Mouse (Mus musculus): ENCODE data around the gene Pin4. TPM values are rescaled to one million over a fixed set of nuclear protein-coding genes. Genes with fewer than 3 reads are reported as not detected.
A peak's percentile ranks its signal among the peaks of the same experiment; 100 is the strongest.
"Not testable (repeated sequence)": the region's sequence is repeated elsewhere in the genome, so short reads cannot be mapped to it uniquely, and the experiment has no call there.

The Pin4 gene
- 10 to 100 TPM; 19.1 to 23.7 TPM for total RNA-seq (2021)

GRCm38 (mm10) chrX:102119042-102119864 lies at the start of gene Pin4:
Gene Pin4, plus strand, starts transcription at chrX:102119447.
- DNase-seq = peak; percentile 95
- intact Hi-C loops (cut with DNase I) = no loop called here

DNA sequence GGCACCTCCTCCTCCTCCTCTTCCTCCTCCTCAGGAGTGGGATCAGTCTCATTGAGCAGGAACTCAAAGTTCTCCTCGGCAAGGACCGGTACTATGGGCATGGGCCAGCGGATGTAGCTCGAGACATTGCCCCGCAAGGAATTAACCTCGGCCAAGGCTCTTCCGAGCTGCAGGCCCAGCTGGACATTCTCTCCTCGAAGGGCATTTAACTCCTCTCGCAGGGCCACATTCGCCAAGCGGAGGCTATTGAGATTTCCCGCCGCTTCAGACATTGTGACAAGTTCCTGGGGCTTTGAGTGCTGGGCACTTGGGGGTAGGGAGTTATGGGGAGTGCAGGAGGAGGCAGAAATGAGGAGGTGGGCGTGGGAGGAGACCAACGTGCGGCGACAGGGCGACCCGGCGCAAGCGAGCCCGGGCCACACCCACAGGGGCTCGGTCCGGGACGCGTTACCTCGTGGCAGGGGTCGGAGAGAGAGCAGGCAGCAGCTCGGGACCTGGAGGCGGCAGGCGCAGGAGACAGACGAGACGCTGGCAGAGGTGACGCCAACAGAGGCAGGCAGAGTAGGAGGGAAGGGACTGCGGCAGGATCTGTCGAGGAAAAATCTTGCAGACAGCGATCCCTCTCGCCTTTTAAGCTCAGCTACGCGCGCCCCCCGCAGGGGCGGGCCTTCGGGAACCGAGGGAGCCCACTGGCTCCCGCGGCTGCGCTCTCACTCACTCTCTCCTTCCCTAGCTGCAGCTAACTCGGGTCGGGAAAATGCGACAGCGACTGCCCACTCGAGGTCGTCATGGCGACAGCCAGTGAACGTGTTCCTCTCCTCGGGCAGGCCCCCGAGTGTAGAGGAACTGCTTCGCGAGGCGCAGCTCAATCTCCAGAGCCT lies 48.4 kb upstream of the Pin4 start, which contains the start of gene Rtl5:
Gene Rtl5 (minus strand): TSS at position 714 of the 881 bp plus-strand sequence.
- intact Hi-C loops (cut with DNase I) = no loop called here
- DNase-seq = peak; percentile 78

DNA sequence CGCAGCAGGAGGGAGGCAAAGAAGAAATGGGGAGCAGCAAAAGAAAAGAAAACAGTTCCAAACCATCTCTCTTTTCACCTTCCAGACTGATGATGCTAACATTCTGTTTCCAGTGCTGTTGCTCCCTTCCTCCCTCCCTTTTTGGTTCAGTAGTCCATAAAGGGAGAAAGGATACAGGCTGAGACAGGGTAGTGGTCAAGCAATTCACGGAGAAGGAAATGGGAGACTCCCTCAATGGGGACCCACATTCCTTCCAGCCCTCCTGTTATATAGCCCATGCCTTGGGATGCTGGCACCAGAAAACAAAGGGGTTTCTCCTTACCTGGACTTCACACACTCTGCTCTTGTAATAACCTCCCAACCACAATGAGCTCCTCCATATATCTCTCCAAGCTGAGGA lies 47.7 kb upstream of the Pin4 start:
- intact Hi-C loops (cut with DNase I) = no loop called here
- no peak for DNase-seq

GRCm38 (mm10) chrX:102073605-102074325 lies 45.5 kb upstream of the Pin4 start:
- DNase-seq = no peak
- intact Hi-C loops (cut with DNase I) = no loop called here

GRCm38 (mm10) chrX:102074435-102074834 lies 44.8 kb upstream of the Pin4 start:
- intact Hi-C loops (cut with DNase I) = no loop called here

GRCm38 (mm10) chrX:102075158-102075557 lies 44.1 kb upstream of the Pin4 start:
- no peak for DNase-seq
- intact Hi-C loops (cut with DNase I) = no loop called here

More at GRCm38 (mm10) chrX:102074435-102074834, 44.8 kb upstream of the Pin4 start:
- DNase-seq = no peak

DNA sequence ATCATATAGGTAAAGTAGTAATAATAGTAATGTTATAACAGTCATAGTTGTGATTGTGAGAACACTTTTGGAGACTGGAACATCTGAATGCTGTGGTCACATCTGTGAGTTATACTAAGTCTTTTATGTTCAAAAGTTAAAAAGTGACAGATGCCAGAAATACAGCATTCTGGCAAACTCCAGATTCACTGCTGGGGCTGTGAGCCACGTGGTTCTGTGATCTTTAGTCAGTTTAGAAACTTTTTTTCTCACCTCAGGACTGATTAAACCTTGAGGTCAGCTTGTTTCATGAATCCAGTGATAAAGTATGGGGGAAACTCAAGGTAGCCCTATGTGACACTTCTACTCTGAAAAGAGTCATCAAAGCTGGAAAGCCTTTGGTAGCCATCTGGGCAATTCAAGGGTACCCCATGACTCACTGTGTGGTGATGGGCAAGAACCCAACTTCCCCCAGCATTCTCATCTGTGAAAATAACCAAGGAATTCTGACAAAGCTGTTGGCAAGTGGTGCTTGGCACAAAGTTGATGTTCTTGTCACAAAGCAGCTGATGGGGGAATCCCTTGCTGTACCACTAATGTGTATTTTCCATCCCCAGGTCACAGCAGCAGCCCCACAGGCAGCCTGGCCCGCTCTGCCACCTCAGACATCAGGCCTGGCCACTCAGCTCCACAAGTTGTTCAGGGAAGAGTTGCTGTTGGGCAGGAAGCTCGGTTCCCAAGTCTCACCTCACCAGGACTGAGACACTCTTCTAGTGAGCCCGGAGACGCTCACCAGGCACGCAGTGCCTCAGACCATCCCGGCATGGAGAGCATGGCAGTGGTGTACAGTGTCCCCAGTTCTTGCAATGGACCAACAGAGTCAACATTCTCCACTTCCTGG lies 42.1 kb upstream of the Pin4 start:
- peak; percentile 28 for DNase-seq
- intact Hi-C loops (cut with DNase I) = no loop called here

DNA sequence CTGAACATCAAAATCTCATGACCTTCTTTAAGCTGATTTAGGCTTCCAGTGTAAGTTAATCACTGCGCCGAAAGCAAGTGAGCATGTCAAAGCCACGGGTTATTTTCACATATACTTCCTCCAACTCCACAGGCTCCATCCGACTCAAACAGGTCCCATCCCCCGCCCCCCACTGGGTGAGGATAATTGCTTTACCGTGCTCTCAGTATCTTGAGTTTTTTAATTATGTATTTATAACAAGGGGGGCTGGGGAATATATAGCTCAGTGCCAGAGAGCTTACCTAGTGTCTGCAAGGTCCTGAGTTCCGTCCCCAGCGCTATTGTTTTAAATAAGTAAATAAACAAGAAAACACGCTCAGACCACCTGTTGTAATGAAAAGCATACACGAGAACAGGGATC lies 38.2 kb upstream of the Pin4 start:
- intact Hi-C loops (cut with DNase I) = no loop called here
- peak; percentile 45 for DNase-seq

DNA sequence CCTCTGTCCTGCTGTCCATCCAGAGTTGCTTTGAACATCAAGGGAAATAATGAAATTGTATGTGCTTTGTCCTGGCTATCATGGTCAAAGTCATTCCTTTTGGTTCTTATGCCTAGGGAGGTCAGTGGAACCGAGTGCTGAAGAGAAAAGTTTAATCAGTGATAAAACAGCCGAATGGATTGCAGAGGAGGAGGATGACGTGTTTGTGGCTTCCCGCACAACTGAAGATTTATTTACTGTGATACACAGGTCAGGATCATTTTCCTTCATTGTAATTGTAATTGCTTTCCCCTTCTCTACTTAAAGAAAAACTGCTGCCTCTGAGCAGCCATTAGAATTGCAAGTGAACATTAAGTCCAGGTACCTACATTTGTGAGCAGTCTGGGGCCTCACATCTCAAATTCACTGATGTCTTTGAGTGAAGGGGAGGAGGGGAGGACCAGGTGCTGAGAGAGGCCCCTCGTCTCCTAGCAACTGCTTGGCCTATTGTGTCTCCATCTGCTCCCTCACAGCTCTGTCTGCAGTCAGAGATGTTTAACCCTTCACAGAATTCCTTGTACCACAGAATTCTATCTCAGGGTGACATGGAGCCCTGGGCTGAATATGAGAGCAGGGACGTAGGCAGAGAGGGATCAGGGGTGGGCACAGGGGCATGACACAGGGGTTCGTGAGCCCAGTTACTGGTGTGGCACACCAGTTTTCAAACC lies 37.5 kb upstream of the Pin4 start:
- intact Hi-C loops (cut with DNase I) = no loop called here
- DNase-seq = peak; percentile 61

- intact Hi-C loops (cut with DNase I) = no loop called here
- DNase-seq = no peak
Measured at GRCm38 (mm10) chrX:102082340-102082739, 36.9 kb upstream of the Pin4 start.

- intact Hi-C loops (cut with DNase I) = no loop called here
- DNase-seq = no peak
Measured at GRCm38 (mm10) chrX:102085798-102086443, 33.3 kb upstream of the Pin4 start.

- intact Hi-C loops (cut with DNase I) = no loop called here
- no peak for DNase-seq
Measured at GRCm38 (mm10) chrX:102090605-102091004, 28.6 kb upstream of the Pin4 start.

DNA sequence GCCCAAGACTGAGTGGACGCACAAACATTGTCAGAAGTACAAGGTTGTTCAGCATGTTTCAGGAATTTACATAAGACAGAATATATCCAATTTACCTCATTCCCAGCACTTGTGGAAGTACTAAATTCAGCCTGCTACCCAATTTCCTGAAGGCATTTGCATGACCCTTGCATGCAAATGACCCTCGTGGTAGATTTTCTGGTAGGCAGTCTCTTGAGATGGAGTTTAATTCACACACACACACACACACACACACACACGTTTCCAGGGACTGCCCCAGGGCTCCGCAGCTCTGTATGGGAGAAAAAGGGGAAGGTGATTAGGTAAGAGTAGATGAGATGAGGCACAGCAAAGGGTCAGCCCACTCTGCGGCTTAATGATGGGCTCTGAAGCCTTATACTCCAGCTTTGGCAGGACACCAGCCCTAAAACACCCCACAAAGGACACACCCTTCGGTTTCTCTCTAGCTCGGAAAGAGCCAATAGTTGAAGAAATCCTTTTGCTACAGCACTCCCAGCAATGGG lies 24.8 kb upstream of the Pin4 start:
- no peak for DNase-seq
- intact Hi-C loops (cut with DNase I) = no loop called here

- DNase-seq = no peak
- intact Hi-C loops (cut with DNase I) = no loop called here
Measured at GRCm38 (mm10) chrX:102101886-102102285, 17.4 kb upstream of the Pin4 start.

- DNase-seq; intact Hi-C loops (cut with DNase I): not testable (repeated sequence)
Measured at GRCm38 (mm10) chrX:102103830-102104229, 15.4 kb upstream of the Pin4 start.

- DNase-seq; intact Hi-C loops (cut with DNase I): not testable (repeated sequence)
Measured at GRCm38 (mm10) chrX:102109349-102109748, 9.9 kb upstream of the Pin4 start.

GRCm38 (mm10) chrX:102115676-102116075 lies 3.6 kb upstream of the Pin4 start:
- intact Hi-C loops (cut with DNase I) = no loop called here
- DNase-seq = no peak

DNA sequence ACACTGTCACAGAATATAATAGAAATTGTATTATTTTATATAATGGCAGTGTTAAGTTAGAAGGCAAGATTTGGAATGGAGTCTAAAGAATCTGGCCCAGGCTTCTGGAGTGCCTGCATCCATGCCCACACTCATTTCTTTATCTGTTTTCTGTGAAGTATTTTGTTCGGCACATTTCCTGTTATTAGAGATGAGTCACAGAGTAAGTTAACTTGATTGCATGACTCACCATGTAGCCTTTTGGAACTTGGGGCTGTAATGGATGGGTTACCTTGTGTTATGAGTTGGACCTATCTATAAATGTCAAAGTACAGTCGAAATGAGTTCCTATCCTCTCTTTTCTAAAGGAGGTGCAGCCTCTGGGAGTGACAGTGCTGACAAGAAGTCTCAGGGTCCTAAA lies 2.1 kb downstream of the Pin4 start:
- intact Hi-C loops (cut with DNase I) = no loop called here
- no peak for DNase-seq

DNA sequence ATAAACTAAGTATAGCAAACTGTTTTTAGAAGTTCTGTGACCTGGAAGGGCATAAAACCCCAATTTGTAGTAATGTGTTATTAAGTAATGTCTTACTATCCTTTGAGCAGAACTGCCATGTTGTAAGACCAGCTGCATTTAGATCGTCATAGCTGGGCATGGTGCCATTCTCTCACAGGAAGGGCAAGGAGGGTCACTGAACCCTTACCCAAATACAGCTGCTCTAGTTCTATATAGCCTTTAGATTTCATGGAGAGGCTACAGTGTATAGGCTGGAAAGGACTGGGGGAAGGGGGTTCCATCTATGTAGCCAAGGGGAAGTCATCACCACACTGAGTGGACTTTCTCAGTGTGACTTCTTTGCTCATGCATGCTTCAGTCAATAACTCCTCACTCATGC lies 21.9 kb downstream of the Pin4 start:
- intact Hi-C loops (cut with DNase I) = no loop called here

More for the DNA sequence above, 21.9 kb downstream of the Pin4 start:
- no peak for DNase-seq

All from left cerebral cortex, postnatal 4 days (tissue).